9 mouse cellular contexts compared by ENCODE assay signal in the genomic region with DNA sequence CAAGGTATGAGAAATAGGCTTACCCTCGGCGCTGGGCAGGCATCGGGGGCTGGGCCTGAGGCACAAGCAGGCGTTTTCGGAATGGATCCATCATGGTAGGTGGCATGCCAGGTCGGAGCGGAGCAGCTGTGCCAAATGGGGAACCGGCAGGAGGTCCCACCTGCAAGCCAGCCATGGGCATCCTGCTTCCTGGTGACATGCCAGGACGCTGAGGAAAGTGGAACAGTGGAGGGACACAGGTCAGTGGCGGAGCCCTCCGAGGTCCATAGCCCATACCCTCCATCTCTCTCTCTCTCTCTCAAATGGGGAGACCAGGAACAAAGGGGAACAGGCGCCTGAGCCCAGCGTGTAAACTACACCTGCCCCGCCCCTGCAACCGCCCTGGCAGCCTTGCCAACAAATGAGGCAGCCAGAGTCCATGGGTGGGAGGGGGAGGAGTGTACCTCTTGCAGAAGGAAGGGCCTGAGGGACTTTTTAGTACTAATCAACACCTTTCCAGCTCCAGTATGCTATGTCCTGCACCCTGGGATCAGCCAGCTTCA. TPM values are rescaled to one million over a fixed set of nuclear protein-coding genes. Genes with fewer than 3 reads are reported as not detected.
DNase-seq lines count a peak whose midpoint lies in the region; ATAC-seq and TF ChIP-seq lines count a peak whose summit lies in the region.
"Had no signal": no experiment of that assay in that cellular context is flagged by ENCODE, and none has a peak within 500 bp of the region (broad histone marks: within the 10 kb centered on the region; RNA-seq: fewer than 3 reads in every experiment).

No protein-coding gene starts in this region.

- no peaks in the 10 kb centered on the region for H3K27me3 ChIP-seq in midbrain, embryonic 10.5 days (ENCODE audit: low read depth, poor library complexity, severe bottlenecking)
- no peaks in the 10 kb centered on the region for H3K27me3 ChIP-seq in midbrain, embryonic 15.5 days (replicated peaks)
- no peaks in the 10 kb centered on the region for H3K27me3 ChIP-seq in cerebellum, adult 2 months (ENCODE audit: control insufficient read depth, insufficient read depth, low read length)
- H3K27me3 ChIP-seq in heart, embryonic 11.5 days (ENCODE audit: control insufficient read depth, insufficient read depth, low read length) = no peaks in the 10 kb centered on the region
- no peaks in the 10 kb centered on the region for H3K27me3 ChIP-seq in neural tube, embryonic 14.5 days (ENCODE audit: control insufficient read depth, insufficient read depth, low read length)

- ATAC-seq in midbrain, embryonic 15.5 days (replicated peaks) = no peak
- ATAC-seq in heart, embryonic 11.5 days (replicated peaks; ENCODE audit: insufficient number of reproducible peaks, low FRiP score, low TSS enrichment) = no peak
- ATAC-seq in neural tube, embryonic 14.5 days (ENCODE audit: low read depth) = no peak

- peak overlapping the region; percentile 39; the same call in 1 of the 2 replicates for H3K27ac ChIP-seq in midbrain, embryonic 10.5 days (replicated peaks)
- no peak overlapping the region for H3K27ac ChIP-seq in midbrain, embryonic 15.5 days
- H3K27ac ChIP-seq in cerebellum, adult 2 months (ENCODE audit: insufficient read depth, low read length) = peak overlapping the region; percentile 86
- H3K27ac ChIP-seq in heart, embryonic 11.5 days (ENCODE audit: low read depth, low read length) = no peak overlapping the region; the same call in 1 of the 2 replicates
- peak overlapping the region; percentile 85 for H3K27ac ChIP-seq in neural tube, embryonic 14.5 days (ENCODE audit: low read depth, low read length)

- no peaks in the 10 kb centered on the region for H3K9me3 ChIP-seq in midbrain, embryonic 10.5 days (replicated peaks)
- no peaks in the 10 kb centered on the region for H3K9me3 ChIP-seq in midbrain, embryonic 15.5 days
- no peaks in the 10 kb centered on the region for H3K9me3 ChIP-seq in heart, embryonic 11.5 days (replicated peaks; ENCODE audit: control insufficient read depth, low read length)
- no peaks in the 10 kb centered on the region for H3K9me3 ChIP-seq in neural tube, embryonic 14.5 days (ENCODE audit: control insufficient read depth, low read length)

- 85% methylated on average over 15 of the region's 15 CpGs for WGBS in midbrain, embryonic 10.5 days
- WGBS in midbrain, embryonic 15.5 days = 86% methylated on average over 12 of the region's 15 CpGs
- 10% methylated on average over 15 of the region's 15 CpGs for WGBS in cerebellum, adult 2 months
- 63% methylated on average over 15 of the region's 15 CpGs for WGBS in heart, embryonic 11.5 days (ENCODE audit: insufficient replicate concordance)
- WGBS in neural tube, embryonic 14.5 days = 42% methylated on average over 15 of the region's 15 CpGs

- DNase-seq in midbrain, embryonic 10.5 days (ENCODE audit: low spot score) = no peak
- peak; percentile 97 to 98 for DNase-seq in cerebellum, adult 2 months
- DNase-seq in kidney, postnatal 4 days = peak; percentile 40 to 61
- DNase-seq in right cerebral cortex, postnatal 36 days (ENCODE audit: low spot score in 2 of 2) = no peak
- DNase-seq in spleen, postnatal 14 days (ENCODE audit: low spot score in 2 of 2) = no peak

- peak; percentile 23; the same call in 1 of the 2 replicates for TF ChIP-seq POLR2A in cerebellum, adult 2 months (IDR thresholded peaks at IDR 0.05; ENCODE audit: borderline replicate concordance, insufficient read depth, low read length)

- no peak overlapping the region for H3K4me2 ChIP-seq in midbrain, embryonic 15.5 days
- H3K4me2 ChIP-seq in heart, embryonic 11.5 days = no peak overlapping the region
- H3K4me2 ChIP-seq in neural tube, embryonic 14.5 days (ENCODE audit: low read depth, low read length) = 0 out of 2 replicates have a peak overlapping the region, but pooled peaks have one; percentile 3

- H3K4me1 ChIP-seq in midbrain, embryonic 10.5 days = peaks cover 49% of the 10 kb centered on the region
- peaks cover 40% of the 10 kb centered on the region for H3K4me1 ChIP-seq in midbrain, embryonic 15.5 days
- H3K4me1 ChIP-seq in cerebellum, adult 2 months (ENCODE audit: control insufficient read depth, insufficient read depth, low read length) = peaks cover 47% of the 10 kb centered on the region
- H3K4me1 ChIP-seq in heart, embryonic 11.5 days (ENCODE audit: control insufficient read depth, insufficient read depth, low read length) = peaks cover 27% of the 10 kb centered on the region
- peaks cover 32% of the 10 kb centered on the region for H3K4me1 ChIP-seq in neural tube, embryonic 14.5 days (ENCODE audit: control insufficient read depth, insufficient read depth, low read length)

- peaks cover 68% of the 10 kb centered on the region for H3K36me3 ChIP-seq in midbrain, embryonic 10.5 days
- H3K36me3 ChIP-seq in midbrain, embryonic 15.5 days (replicated peaks) = peaks cover 30% of the 10 kb centered on the region
- H3K36me3 ChIP-seq in heart, embryonic 11.5 days (ENCODE audit: control insufficient read depth, insufficient read depth, low read length) = peaks cover 39% of the 10 kb centered on the region
- H3K36me3 ChIP-seq in neural tube, embryonic 14.5 days (ENCODE audit: control insufficient read depth, insufficient read depth, low read length) = peaks cover 34% of the 10 kb centered on the region

- no peak overlapping the region for H3K4me3 ChIP-seq in midbrain, embryonic 10.5 days
- H3K4me3 ChIP-seq in midbrain, embryonic 15.5 days = no peak overlapping the region
- peak overlapping the region; percentile 5 for H3K4me3 ChIP-seq in cerebellum, adult 2 months (replicated peaks; ENCODE audit: insufficient read depth, low read depth, low read length)
- H3K4me3 ChIP-seq in heart, embryonic 11.5 days (ENCODE audit: low read depth, low read length) = no peak overlapping the region
- H3K4me3 ChIP-seq in neural tube, embryonic 14.5 days (ENCODE audit: low read depth, low read length) = no peak overlapping the region

- no peak overlapping the region for H3K9ac ChIP-seq in midbrain, embryonic 15.5 days
- 0 out of 2 replicates have a peak overlapping the region, but pooled peaks have one; percentile 43 for H3K9ac ChIP-seq in heart, embryonic 11.5 days (ENCODE audit: low read depth, low read length)
- H3K9ac ChIP-seq in neural tube, embryonic 14.5 days (replicated peaks; ENCODE audit: low read depth, low read length) = no peak overlapping the region

- TF ChIP-seq CTCF in cerebellum, adult 2 months (IDR thresholded peaks at IDR 0.05; ENCODE audit: borderline replicate concordance, insufficient read depth, low read depth, low read length) = no peak

RNA-seq across cellular contexts. Expression of a gene that starts 5.4 kb away (rescaled TPM):
- polyA plus RNA-seq in midbrain, embryonic 10.5 days (2016; fragmentation: Nextera tagmentation; extraction: Ambion mirVana) = 19.3 and 20.0 TPM in 2 replicates
- polyA plus RNA-seq in midbrain, embryonic 15.5 days (2015; fragmentation: Nextera tagmentation; extraction: Ambion mirVana) = 10.9 and 11.5 TPM in 2 replicates
- 114 and 144 TPM in 2 replicates for polyA plus RNA-seq in cerebellum, adult 2 months (2012; rRNA removed)
- 22.4 and 25.9 TPM in 2 replicates for polyA plus RNA-seq in heart, embryonic 11.5 days (2014; fragmentation: Nextera tagmentation; extraction: Ambion mirVana)
- polyA plus RNA-seq in neural tube, embryonic 14.5 days (2014; fragmentation: Nextera tagmentation; extraction: Ambion mirVana) = 10.3 and 21.4 TPM in 2 replicates

RNA-seq across cellular contexts. Expression of a gene that starts 9.1 kb away (rescaled TPM):
- polyA plus RNA-seq in midbrain, embryonic 10.5 days (2016; fragmentation: Nextera tagmentation; extraction: Ambion mirVana) = 0.06 and 0.15 TPM in 2 replicates
- 0.12 and 0.20 TPM in 2 replicates for polyA plus RNA-seq in midbrain, embryonic 15.5 days (2015; fragmentation: Nextera tagmentation; extraction: Ambion mirVana)
- 0.36 and 0.43 TPM in 2 replicates for polyA plus RNA-seq in cerebellum, adult 2 months (2012; rRNA removed)
- 0.13 and 0.15 TPM in 2 replicates for polyA plus RNA-seq in heart, embryonic 11.5 days (2014; fragmentation: Nextera tagmentation; extraction: Ambion mirVana)
- 0.27 TPM in 1 of 2 replicates, not detected in the other for polyA plus RNA-seq in neural tube, embryonic 14.5 days (2014; fragmentation: Nextera tagmentation; extraction: Ambion mirVana)

RNA-seq across cellular contexts. Expression of a gene that starts 11.4 kb away (rescaled TPM):
- polyA plus RNA-seq in midbrain, embryonic 10.5 days (2016; fragmentation: Nextera tagmentation; extraction: Ambion mirVana) = 408 and 433 TPM in 2 replicates
- 297 and 300 TPM in 2 replicates for polyA plus RNA-seq in midbrain, embryonic 15.5 days (2015; fragmentation: Nextera tagmentation; extraction: Ambion mirVana)
- 307 and 343 TPM in 2 replicates for polyA plus RNA-seq in cerebellum, adult 2 months (2012; rRNA removed)
- polyA plus RNA-seq in heart, embryonic 11.5 days (2014; fragmentation: Nextera tagmentation; extraction: Ambion mirVana) = 280 and 294 TPM in 2 replicates
- polyA plus RNA-seq in neural tube, embryonic 14.5 days (2014; fragmentation: Nextera tagmentation; extraction: Ambion mirVana) = 300 and 322 TPM in 2 replicates

RNA-seq across cellular contexts. Expression of a gene that starts 11.5 kb away (rescaled TPM):
- polyA plus RNA-seq in midbrain, embryonic 10.5 days (2016; fragmentation: Nextera tagmentation; extraction: Ambion mirVana) = 78.1 and 83.8 TPM in 2 replicates
- 33.0 and 34.1 TPM in 2 replicates for polyA plus RNA-seq in midbrain, embryonic 15.5 days (2015; fragmentation: Nextera tagmentation; extraction: Ambion mirVana)
- polyA plus RNA-seq in cerebellum, adult 2 months (2012; rRNA removed) = 21.3 and 22.8 TPM in 2 replicates
- polyA plus RNA-seq in heart, embryonic 11.5 days (2014; fragmentation: Nextera tagmentation; extraction: Ambion mirVana) = 45.2 and 46.7 TPM in 2 replicates
- polyA plus RNA-seq in neural tube, embryonic 14.5 days (2014; fragmentation: Nextera tagmentation; extraction: Ambion mirVana) = 29.6 and 36.3 TPM in 2 replicates

RNA-seq across cellular contexts. Expression of a gene that starts 34.3 kb away (rescaled TPM):
- polyA plus RNA-seq in midbrain, embryonic 10.5 days (2016; fragmentation: Nextera tagmentation; extraction: Ambion mirVana) = not detected in 2 replicates
- not detected in 2 replicates for polyA plus RNA-seq in midbrain, embryonic 15.5 days (2015; fragmentation: Nextera tagmentation; extraction: Ambion mirVana)
- polyA plus RNA-seq in cerebellum, adult 2 months (2012; rRNA removed) = not detected in 2 replicates
- polyA plus RNA-seq in heart, embryonic 11.5 days (2014; fragmentation: Nextera tagmentation; extraction: Ambion mirVana) = not detected in 2 replicates
- not detected in 2 replicates for polyA plus RNA-seq in neural tube, embryonic 14.5 days (2014; fragmentation: Nextera tagmentation; extraction: Ambion mirVana)
- polyA plus RNA-seq: heart, embryonic 14.5 days had no signal

Comparison
In these comparisons a context has a peak if more than half of its experiments do, and no peak if none do; other contexts are left out.
1. H3K27ac ChIP-seq: peak in midbrain, embryonic 10.5 days (single experiment), cerebellum, adult 2 months (single experiment) and neural tube, embryonic 14.5 days (single experiment); none in midbrain, embryonic 15.5 days (single experiment) and heart, embryonic 11.5 days (single experiment).
2. DNase-seq: peak in cerebellum, adult 2 months (2 of 2) and kidney, postnatal 4 days (2 of 2); none in midbrain, embryonic 10.5 days (single experiment), right cerebral cortex, postnatal 36 days (0 of 2) and spleen, postnatal 14 days (0 of 2).